Mouse (Mus musculus): Measurements from ENCODE around the gene Dctn3. TPM values are rescaled to one million over a fixed set of nuclear protein-coding genes. Genes with fewer than 3 reads are reported as not detected.

Gene Dctn3
- total RNA-seq, 2 experiments from 2014 or later, result 115 to 123 TPM

GRCm38 (mm10) chr4:41676248-41677005, 46.5 kb downstream of the Dctn3 start:
- DNase-seq (ENCODE audit: low spot score in 2 of 2), result no peak

- DNase-seq (ENCODE audit: low spot score in 2 of 2), result no peak
These were observed 49.8 kb downstream of the Dctn3 start for GRCm38 (mm10) chr4:41673186-41673585.

GRCm38 (mm10) chr4:41672522-41672963, 50.4 kb downstream of the Dctn3 start:
- DNase-seq (ENCODE audit: low spot score in 2 of 2), result no peak

GRCm38 (mm10) chr4:41671963-41672480, 50.9 kb downstream of the Dctn3 start:
- no peak for DNase-seq (ENCODE audit: low spot score in 2 of 2)

GRCm38 (mm10) chr4:41671500-41671899, 51.5 kb downstream of the Dctn3 start:
- no peak for DNase-seq (ENCODE audit: low spot score in 2 of 2)

- DNase-seq (ENCODE audit: low spot score in 2 of 2), result no peak
These were observed 52.1 kb downstream of the Dctn3 start for GRCm38 (mm10) chr4:41670836-41671235.

GRCm38 (mm10) chr4:41666646-41667045, 56.3 kb downstream of the Dctn3 start:
- DNase-seq (ENCODE audit: low spot score in 2 of 2), result no peak

- DNase-seq (ENCODE audit: low spot score in 2 of 2), result no peak
These were observed 57.8 kb downstream of the Dctn3 start for GRCm38 (mm10) chr4:41665009-41665675.

Other genes starting within 250 kb of the Dctn3 start
- gene AI464131, start 220.1 kb downstream of the Dctn3 start, total RNA-seq (2021), result 10 to 100 TPM; 11.6 to 12.4 TPM
- 1 to 10 TPM in 1 of 2 experiments, under 1 TPM in 1; 0.60 to 1.1 TPM for gene 1110017D15Rik, start 205.8 kb downstream of the Dctn3 start, total RNA-seq (2021)
- 10 to 100 TPM; 15.7 to 20.2 TPM for gene Fam219a, start 153.6 kb downstream of the Dctn3 start, total RNA-seq (2021)
- not detected for gene Dnaic1, start 153.4 kb downstream of the Dctn3 start, total RNA-seq (2021)
- 1 to 10 TPM; 2.3 to 4.1 TPM for gene Enho, start 82.8 kb downstream of the Dctn3 start, total RNA-seq (2021)
- gene Cntfr, start 26.1 kb downstream of the Dctn3 start, total RNA-seq (2021), result 10 to 100 TPM; 36.2 to 36.6 TPM
- 10 to 100 TPM; 83.8 to 95.0 TPM for gene Il11ra1, start 23.2 kb downstream of the Dctn3 start, total RNA-seq (2021)
- gene Rpp25l, start 9.6 kb downstream of the Dctn3 start, total RNA-seq (2021), result 10 to 100 TPM; 34.3 to 37.0 TPM
- not detected for gene Arid3c, start 8.0 kb upstream of the Dctn3 start, total RNA-seq (2021)
- gene Galt, start 32.1 kb upstream of the Dctn3 start, total RNA-seq (2021), result 10 to 100 TPM; 37.8 to 39.6 TPM
- gene Sigmar1, start 33.0 kb upstream of the Dctn3 start, total RNA-seq (2021), result 10 to 100 TPM; 75.2 to 77.2 TPM
- 10 to 100 TPM; 40.1 to 40.4 TPM for gene Ccl27a, start 51.1 kb upstream of the Dctn3 start, total RNA-seq (2021)
- gene Gm21541, start 180.4 kb upstream of the Dctn3 start, total RNA-seq (2021), result not detected
- gene Gm20878, start 218.4 kb upstream of the Dctn3 start, total RNA-seq (2021), result 1 to 10 TPM; 4.6 to 6.3 TPM
- 1 to 10 TPM; 1.0 to 1.1 TPM for gene Fam205a4, start 242.9 kb upstream of the Dctn3 start, total RNA-seq (2021)